Mouse (Mus musculus) spleen, postnatal 10 days (tissue): Measurements from ENCODE around the gene Wdr5b.
A peak's percentile ranks its signal among the peaks of the same experiment; 100 is the strongest.

Experiments
- DNase-seq, 2 experiments: peaks; one replicate each; pipeline ENCODE4 v3.0.0; 2021 to 2022; ENCODE audit warnings: low spot score in 2 of 2

Gene Wdr5b

DNA sequence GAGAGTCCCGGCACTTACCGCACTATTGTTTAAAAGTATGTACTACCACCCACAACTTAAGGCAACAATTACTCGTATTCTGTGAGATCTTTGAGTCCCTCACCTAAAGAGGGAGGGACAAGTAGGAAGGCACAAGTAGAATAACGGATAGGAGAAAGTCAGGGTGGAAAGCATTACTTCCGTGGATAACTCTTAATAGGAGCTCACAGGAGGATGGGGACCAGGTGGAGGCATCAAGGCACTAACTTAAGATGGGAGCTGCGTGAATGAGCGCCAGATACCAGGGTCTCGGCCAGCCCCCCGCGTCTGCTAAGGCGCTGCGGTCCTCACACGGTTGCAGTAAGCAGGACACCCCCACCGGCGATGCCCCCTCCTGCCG, 30.1 kb downstream of the Wdr5b start:
- no peak for DNase-seq

DNA sequence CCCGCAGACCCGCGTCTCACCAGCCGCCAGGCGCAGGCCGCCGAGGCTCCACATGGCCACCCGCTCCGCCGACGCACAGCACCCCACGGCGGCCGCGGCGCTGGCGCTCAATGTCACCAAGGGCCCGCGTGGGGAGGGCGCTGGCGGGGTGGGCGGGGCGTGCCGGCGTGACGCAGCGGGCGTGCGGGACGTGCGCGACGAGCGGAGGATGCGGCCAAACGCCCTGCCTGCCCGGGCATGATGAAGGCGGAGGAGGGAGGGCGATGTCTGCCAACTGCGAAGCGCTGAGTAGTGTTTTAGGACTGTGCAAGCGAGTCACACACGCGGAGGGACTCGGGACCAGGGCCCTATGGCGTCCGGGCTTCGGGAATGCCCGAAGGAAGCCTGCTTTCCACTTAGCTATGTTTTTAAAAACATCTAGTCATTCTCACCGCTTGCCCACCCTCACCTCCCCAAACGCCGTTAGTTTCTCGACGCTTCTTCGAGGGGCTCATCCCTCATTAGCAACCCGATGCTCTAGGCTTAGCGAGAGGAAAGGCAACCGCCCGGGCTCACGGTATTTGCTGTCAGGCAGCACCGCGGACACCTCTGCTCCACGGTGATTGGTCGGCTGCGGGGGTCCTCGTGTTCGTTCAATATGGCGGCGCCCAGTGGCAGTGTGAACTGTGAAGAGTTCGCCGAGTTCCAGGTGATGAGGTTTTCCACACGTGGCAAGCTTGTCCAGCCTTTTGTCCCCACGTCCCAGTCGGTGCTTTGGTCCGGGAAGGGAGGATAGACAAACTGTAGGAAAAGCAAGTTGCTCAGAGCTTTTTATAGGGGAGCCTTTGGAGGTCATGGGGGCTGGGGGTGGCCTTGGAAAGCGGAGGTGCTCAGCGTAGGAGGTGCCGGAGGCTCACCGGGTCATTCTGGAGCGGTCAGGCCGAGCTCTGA, 30.7 kb downstream of the Wdr5b start, which contains the start of the genes Fam162a and Ccdc58:
TSS of gene Fam162a (minus strand) at position 145 of the 930 bp plus-strand sequence.
TSS of gene Ccdc58 (plus strand) at position 236 of the 930 bp plus-strand sequence.
- DNase-seq, result peak; percentile 91 to 95

DNA sequence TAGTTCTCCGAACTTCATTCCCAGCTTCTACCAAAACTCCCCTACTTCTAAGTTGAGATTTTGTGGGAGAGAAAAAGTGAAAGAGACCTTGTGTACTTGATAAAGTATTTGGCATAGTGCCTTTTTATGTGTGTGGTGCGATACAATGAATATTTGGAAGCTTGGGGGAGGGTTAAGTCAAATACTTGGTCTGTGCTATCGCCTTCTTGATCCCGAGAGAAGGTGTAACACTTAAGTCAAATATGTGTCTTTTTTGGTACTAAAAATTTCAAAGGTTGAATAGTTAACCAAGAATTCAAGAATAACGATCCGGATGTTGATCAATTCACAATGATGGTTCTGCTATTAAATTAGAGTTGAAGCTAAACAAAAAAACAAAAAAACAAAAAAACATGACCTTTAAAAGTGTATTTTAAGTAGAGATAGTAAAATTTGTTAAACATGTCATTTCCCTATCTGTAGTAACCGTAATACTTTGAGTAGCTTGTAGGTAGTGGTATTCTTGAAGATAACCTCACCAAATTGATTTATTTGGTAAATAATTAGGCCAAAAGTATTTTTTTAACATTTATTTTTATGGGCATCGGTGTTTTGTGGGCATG, 31.5 kb downstream of the Wdr5b start:
- no peak for DNase-seq

DNA sequence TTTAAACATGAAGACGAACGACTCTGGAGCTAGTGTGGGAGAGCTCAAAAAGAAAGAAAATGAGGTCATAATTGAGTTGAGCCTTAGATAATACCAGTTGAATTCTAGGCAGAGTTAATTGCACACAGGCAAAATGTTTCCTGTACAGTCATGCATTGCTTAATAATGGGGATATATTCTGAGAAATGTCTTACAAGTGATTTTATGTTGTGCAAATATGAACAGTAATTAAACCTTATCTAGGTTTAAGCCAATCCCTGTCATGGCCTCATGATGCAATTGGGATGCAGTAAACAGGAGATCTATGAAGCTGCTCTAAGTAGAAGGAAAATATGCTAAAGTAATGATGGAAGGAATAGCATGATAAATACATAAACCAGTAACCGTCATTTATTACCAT, 33.8 kb downstream of the Wdr5b start:
- no peak for DNase-seq

DNA sequence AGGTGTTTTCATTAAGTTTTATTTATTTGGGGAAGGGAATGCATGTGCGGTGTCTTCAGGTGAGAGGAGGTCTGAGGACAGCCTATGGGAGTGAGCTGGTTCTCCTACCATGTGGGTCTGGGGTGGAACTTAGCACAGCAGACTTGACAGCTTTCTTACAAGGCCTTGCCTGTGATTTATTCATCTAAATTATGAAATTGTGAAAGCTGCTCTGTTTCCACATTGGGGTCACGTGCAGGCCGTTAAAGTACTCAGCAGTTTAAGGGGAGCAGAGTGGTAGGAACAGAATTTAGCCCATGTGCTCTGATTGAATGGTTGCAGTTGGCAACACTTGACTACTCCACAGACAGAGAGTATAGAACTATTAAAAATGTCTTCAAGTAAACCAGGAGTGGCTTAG, 38.9 kb downstream of the Wdr5b start:
- DNase-seq, result no peak

DNA sequence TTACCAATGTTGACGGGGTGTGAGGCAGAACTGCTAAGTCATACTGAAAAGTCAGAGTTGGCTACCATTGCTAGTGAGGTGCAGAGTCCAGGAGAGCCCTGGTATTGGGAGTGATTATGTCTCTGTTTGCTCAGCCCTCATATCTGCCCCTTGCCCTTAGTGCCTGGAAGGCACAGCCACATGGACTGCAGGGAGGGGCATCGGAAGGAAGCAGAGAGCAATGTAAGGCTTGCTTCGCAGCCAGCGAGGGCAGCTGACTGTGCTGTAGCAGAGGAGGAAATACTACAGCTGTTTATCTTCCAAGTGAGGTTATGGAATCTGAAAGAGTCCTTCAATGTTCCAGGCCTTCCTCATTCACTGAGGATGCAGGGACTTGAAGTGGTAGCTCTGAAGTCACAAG, 46.9 kb downstream of the Wdr5b start:
- DNase-seq, result no peak

DNA sequence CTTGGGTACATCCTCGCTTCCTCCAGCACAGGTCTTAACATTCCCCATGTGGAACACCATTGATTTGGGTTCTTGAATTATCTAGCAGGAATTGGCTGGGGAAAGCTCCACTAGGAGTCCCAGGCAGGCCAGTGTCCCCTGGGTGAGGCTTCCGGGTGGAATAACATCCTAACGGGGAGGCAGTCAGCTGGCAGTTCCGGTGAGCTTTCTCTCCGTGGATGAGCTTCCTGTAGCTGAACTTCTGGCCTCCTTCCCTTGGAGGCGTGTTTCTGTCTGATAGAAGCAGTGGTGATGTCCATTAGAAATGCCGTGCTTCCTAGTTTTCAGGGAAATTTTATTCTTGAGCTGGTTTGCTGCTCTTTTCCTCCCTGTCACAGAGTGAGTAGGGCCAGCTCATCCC, 48.1 kb downstream of the Wdr5b start:
- DNase-seq, result no peak

DNA sequence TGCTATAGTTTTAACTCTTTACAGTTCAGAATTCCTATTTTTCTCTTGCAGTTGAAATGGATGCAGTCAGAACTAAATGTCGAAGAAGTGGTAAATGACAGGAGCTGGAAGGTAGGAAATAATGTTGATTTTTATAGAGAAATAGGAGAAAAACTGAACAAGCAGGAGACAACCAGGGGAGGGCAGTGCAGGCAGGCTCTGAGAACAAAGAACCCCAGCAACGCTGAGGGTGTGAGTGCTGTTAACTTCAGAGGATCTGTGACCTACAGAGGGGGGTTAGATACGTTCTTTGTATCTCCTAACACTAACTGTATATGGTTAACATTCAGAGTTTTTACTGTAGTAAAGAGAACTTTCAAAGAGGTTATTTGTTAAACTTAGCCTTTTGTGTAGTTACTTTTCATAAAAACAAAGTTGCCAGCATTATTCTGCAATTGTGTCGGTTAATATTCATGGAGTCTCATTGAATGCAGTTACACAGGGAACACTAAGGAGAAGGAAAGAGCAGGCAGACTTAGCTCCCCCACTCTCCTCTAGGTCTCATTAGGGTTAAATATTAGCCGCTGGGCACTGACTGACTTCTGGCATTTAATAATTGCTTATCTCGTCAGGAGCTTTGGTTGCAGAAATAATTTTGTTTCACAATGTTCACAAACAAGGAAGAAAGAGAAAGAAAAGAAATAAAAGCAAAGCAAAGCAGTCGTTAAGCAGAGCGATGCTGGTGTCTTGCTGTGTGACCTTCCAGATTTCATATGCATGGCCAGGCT, 49.0 kb downstream of the Wdr5b start:
- DNase-seq, result no peak

DNA sequence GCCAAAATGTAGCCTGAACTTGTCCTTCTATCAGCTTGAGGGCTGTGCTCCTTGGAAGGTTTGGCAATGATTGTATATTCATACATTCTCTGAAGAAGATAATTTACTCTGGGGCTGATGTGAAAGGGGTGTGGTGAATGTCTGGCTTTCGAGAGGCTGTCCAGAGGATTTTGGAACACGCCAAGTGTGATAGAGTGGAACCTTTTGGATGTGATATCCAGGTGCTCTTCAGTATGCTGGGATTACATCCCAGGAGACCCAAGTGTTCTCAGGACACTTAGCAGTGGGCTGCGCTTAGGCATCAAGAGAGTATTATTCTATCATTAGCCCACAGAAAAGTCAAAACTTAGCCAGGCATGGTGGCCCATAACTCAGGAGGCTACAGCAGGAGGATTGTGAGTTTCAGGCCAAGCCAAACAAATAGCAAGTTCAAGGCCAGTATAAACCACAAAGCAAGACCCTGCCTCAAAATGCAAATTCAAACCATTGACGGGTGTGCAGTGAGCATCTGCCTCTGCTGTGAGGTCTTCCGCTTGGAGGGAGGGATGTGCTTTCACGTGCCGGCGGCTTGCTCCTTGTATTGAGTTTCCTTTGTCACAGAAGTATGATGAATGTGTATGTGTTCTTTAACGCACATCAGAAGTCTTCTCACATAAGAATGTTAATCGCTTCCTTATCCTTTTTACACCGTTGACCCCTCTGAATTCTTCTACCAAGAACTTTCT, 50.0 kb downstream of the Wdr5b start:
- DNase-seq, result no peak
